Mouse (Mus musculus): Measurements from ENCODE around the gene Gm21897. TPM values are rescaled to one million over a fixed set of nuclear protein-coding genes. Genes with fewer than 3 reads are reported as not detected.
"Not testable (repeated sequence)": the region's sequence is repeated elsewhere in the genome, so short reads cannot be mapped to it uniquely, and the experiment has no call there.

Gm21897 gene
- not detected for total RNA-seq (2021)
- long read RNA-seq, experiment 1: 0 reads
- long read RNA-seq, experiment 2: 0 reads

DNA sequence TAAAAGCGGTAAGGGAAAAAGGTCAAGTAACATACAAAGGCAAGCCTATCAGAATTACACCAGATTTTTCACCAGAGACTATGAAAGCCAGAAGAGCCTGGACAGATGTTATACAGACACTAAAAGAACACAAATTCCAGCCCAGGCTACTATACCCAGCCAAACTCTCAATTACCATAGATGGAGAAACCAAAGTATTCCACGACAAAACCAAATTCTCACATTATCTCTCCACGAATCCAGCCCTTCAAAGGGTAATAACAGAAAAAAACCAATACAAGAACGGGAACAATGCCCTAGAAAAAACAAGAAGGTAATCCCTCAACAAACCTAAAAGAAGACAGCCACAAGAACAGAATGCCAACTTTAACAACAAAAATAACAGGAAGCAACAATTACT is at the start of gene Gm21897:
Gene Gm21897, plus strand, starts transcription at position 301 of the 400 bp plus-strand sequence.
- H3K4me3 ChIP-seq; intact Hi-C loops (cut with DNase I); DNase-seq; H3K27ac ChIP-seq: not testable (repeated sequence)

DNA sequence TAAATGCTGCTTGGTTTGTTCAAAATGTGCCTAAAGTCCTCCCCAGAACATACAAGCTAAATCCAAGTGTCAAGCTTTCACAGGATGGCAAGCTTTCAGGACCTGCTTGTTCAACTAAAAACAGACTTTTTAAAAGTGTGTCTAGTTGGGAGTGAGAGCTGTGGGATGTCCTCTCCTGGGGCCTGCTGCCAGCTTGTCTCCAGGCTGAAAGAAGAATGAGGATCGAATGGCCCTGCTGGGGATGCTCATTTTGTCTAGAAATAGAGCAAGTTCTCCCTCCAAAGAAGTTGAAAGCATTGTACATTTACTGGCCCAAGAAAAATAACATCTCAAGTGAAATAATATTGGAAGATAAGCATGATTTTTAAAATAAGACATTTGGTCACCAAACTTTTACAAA is 45.0 kb upstream of the Gm21897 start:
- TF ChIP-seq CTCF (IDR thresholded peaks at IDR 0.05): no peak
- intact Hi-C loops (cut with DNase I): no loop called here
- peak; percentile 21 for DNase-seq
- Histone ChIP-seq H3K27ac (no peak overlapping the region), H3K4me3 (no peak overlapping the region)

DNA sequence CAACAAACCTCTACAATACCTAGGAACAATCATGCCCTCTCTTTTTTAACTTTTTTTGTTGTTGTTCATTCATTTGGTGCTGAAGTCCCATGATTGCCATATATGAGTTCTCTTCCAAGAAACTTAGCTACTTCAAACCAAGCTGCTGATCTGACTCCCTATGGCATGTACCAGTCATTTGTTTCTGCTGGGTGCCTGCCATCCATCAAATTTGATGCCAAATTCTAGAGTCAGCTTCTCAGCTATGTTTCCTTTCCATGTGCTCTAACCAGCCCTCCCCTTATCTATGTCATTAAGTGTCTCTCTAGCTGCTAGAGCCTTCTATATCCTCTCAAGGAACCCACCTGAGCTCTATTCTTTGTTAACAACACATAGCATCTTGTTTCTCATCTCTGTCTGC is 39.8 kb upstream of the Gm21897 start:
- intact Hi-C loops (cut with DNase I): no loop called here
- H3K27ac ChIP-seq: no peak overlapping the region
- no peak overlapping the region for H3K4me3 ChIP-seq
- TF ChIP-seq CTCF (IDR thresholded peaks at IDR 0.05): no peak
- DNase-seq: no peak

DNA sequence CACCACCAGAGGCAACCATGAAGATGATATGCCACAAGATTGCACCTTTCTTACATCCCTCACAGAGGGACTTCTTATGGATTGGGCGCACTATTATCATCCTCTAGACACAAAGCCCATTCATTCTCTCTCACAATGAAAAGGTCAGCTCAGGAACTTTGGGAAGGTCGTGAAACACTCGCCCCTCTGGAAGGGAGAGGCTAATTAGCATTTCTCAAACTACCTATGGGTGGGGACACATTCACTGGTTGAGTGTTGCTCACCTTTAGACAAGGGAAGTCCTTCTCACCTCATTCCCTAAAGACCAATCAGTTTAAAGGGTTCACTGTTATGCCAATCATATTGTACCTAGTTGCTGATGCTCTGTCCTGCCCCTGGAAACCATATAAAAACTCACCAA is 24.2 kb upstream of the Gm21897 start:
- intact Hi-C loops (cut with DNase I): no loop called here
- no peak overlapping the region for H3K27ac ChIP-seq
- DNase-seq: no peak
- no peak for TF ChIP-seq CTCF (IDR thresholded peaks at IDR 0.05)
- H3K4me3 ChIP-seq: no peak overlapping the region

DNA sequence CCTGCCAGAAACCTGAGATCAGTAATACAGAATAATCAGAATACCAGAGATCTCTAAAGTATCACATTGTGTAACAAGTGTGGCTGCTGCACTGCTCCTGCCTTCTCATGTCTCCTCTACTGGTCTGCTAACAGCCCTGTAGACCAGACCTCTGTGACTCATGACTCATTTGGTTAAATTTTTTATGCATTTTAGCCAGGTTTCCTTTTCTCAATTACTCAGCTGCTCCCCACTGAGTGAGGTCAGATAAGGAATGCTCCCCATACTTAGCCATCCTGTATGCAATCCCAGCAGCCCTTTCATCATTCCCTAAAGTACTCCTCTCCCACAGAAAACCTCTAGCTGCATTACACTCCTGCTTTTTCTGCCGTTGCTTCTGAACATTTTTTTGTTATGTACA is 23.0 kb upstream of the Gm21897 start:
- no peak for DNase-seq
- no peak overlapping the region for H3K4me3 ChIP-seq
- no peak overlapping the region for H3K27ac ChIP-seq
- TF ChIP-seq CTCF (IDR thresholded peaks at IDR 0.05): no peak
- intact Hi-C loops (cut with DNase I): loop anchor here (1.0 kb wide), 1 partner anchor 593 kb away; no protein-coding TSS in a partner anchor

DNA sequence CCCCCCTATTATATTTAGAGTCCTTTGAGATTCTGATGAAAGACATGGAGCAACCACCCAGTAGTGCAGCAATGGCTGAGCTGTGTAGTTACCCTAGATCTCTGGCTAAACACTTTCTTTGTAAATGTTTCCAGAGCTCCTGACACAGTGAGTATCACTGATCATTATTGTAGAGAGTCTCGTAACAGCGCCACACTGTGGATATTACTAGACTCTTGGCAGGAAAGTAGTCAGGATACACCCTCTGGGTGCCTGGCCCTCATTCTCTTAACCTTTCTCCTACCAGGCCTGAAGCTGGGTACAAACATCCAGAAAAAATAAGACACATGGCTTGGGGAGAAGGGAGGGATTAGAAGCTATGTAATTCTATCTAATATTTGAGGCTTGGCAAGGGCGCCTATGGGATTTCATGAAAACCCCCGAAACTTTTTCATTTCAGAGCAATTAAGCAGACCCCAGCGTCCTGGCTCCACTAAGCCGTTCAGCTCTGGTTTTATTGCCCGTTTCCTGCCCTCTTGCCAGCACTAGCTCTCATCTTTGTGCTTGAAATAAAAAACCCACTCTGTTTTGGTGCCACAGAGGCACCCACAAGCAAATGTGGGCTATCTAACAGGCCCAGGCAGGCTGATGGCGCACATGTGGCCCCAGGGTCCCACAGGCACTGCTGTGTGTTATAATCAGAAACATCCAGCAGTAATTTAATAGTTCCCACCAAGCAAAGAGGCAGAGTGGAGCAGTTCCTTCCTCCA is 22.2 kb upstream of the Gm21897 start:
- TF ChIP-seq CTCF (IDR thresholded peaks at IDR 0.05): peak; percentile 62
- DNase-seq: peak; percentile 34
- H3K27ac ChIP-seq: 0 out of 2 replicates have a peak overlapping the region, but pooled peaks have one; percentile 16
- intact Hi-C loops (cut with DNase I): loop anchor here (1.0 kb wide), 1 partner anchor 594 kb away; no protein-coding TSS in a partner anchor
- no peak overlapping the region for H3K4me3 ChIP-seq

DNA sequence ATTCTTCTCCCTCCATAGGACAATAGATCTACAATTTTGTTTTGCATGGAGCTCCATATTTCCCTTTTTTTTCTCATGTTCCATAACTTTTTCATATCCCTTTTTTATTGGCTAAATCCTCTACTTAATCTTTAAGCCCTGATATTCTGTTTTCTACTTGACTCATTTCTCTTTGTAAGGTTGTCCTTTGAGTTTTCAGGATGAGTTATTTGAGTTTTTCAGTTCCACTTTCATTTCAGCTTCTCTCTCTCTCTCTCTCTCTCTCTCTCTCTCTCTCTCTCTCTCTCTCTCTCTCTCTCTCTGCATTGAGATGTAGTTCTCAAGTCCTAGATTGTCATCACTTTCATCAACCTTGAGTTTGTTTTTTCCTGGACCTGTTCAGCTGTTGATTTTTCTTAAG is 17.3 kb downstream of the Gm21897 start:
- intact Hi-C loops (cut with DNase I): no loop called here
- DNase-seq: no peak
- H3K4me3 ChIP-seq: no peak overlapping the region
- TF ChIP-seq CTCF (IDR thresholded peaks at IDR 0.05): no peak
- H3K27ac ChIP-seq: no peak overlapping the region

DNA sequence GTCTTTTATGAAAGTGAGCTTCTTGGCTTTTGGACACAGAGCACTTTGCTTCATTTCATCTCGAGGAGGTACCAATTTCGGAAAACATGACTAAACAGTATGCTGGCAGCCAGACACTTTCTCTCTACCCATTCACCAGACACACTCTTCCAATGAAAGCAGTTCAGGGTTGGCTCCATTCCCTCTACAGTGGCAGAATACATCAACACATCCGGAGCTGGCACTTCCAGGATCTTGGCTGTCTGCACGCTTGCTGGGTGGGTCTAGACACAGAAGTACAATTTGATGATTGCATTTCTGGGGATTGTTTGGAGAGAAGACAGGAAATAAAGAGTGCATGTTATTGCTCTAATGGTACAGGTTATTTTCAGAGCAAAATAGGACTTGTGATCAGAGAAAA is 21.8 kb downstream of the Gm21897 start:
- Histone ChIP-seq H3K4me3 (no peak overlapping the region), H3K27ac (no peak overlapping the region)
- intact Hi-C loops (cut with DNase I): no loop called here
- TF ChIP-seq CTCF (IDR thresholded peaks at IDR 0.05): no peak
- DNase-seq: no peak

DNA sequence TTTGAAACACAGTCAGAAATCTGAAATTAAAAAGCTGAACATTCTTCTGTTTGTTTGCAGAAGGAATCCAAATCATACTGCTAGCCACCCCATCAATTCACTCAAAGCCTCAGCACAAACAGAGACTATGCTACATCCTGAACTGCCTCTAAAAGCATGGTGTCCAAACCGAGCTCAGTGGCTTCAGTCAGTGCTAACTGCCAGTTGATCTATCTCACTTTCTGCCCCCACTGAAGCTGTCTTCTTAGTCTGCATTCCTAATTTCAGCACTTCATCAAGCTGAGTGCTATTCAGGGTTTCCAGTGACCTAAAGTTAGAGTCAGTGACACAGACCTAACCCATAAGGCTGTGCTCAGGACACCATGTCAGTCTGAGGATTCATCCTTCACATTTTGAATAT is 28.8 kb downstream of the Gm21897 start:
- no peak overlapping the region for H3K27ac ChIP-seq
- intact Hi-C loops (cut with DNase I): no loop called here
- no peak for TF ChIP-seq CTCF (IDR thresholded peaks at IDR 0.05)
- DNase-seq: no peak
- H3K4me3 ChIP-seq: no peak overlapping the region

DNA sequence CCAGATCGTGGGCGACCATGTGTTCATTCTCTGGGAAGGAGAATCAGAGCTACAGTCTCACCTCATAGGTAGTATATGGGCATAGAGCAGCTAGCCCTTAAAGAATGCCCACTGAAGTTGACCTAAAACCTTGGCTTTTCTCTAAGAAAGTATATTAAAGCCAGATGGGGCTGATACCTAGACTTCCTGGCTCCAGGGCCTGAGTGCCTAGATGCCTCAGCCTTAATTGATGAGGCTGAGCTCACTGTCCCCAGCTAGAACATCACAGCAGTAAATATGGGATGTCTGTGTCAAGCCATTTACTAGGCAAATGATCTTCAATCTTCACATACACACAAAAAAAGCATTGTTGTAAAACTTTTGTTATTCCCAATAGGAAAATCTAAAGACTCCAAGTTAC is 32.1 kb downstream of the Gm21897 start:
- no peak overlapping the region for H3K4me3 ChIP-seq
- intact Hi-C loops (cut with DNase I): no loop called here
- DNase-seq: no peak
- H3K27ac ChIP-seq: no peak overlapping the region
- no peak for TF ChIP-seq CTCF (IDR thresholded peaks at IDR 0.05)

DNA sequence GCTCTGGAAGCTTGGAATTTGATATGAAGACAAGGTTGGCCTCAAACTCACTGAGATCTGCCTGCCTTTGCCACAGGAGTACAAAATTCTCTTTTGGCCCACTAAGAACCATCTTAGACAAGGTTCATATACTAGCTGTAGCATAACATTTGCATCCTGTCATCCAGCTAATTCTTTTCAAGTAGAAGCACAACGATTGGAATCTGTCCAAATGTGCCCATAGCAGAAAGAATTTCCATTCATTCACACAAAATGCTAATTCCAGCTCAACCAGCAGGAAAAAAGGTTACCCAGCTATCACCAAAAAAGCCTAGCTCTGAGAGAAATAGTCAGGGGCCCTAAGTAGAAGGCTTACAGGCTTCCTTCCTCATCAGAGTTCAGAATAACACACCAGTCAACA is 34.0 kb downstream of the Gm21897 start:
- no peak overlapping the region for H3K27ac ChIP-seq
- TF ChIP-seq CTCF (IDR thresholded peaks at IDR 0.05): no peak
- DNase-seq: no peak
- intact Hi-C loops (cut with DNase I): no loop called here
- H3K4me3 ChIP-seq: no peak overlapping the region

DNA sequence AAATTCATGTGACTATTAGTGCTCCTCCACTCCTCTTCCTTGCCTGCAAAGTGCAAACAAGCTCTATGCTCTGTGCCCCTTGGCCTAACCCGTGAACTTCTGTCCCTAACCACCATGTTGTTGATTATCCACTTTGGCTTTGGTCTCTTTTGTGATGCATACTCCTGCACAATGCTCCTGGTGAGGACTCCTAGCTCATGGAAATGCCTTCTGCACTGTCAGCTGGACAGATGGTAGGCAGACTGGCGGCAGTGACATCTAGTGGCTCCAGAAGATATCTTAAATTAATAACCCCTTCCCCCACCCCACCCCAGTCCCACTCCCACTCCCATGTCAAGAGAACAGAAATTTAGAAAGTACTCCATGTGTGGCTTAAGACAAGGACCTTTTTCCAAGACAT is 35.1 kb downstream of the Gm21897 start:
- TF ChIP-seq CTCF (IDR thresholded peaks at IDR 0.05): peak; percentile 12; the same call in 1 of the 2 replicates
- no peak for DNase-seq
- H3K4me3 ChIP-seq: no peak overlapping the region
- intact Hi-C loops (cut with DNase I): no loop called here
- H3K27ac ChIP-seq: no peak overlapping the region

DNA sequence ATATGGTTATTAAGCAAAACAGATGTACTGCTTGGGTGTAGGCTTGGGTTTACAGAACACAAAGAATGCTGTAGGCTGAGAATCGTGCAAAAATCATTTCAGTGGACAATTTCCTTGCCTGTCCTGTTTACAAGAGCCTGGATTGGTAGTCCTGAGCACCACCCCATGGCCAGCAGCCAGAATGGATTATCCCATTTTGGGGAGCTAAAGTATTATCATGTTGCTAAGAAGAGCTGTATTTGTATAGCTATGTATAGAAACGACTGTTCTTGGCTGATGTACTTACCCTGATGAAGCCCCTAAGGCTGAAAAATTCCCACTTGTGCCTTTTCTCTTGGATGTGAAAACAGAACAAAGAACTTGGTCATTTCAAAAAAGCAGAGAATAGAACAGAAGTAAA is 37.6 kb downstream of the Gm21897 start:
- no peak for DNase-seq
- intact Hi-C loops (cut with DNase I): no loop called here

DNA sequence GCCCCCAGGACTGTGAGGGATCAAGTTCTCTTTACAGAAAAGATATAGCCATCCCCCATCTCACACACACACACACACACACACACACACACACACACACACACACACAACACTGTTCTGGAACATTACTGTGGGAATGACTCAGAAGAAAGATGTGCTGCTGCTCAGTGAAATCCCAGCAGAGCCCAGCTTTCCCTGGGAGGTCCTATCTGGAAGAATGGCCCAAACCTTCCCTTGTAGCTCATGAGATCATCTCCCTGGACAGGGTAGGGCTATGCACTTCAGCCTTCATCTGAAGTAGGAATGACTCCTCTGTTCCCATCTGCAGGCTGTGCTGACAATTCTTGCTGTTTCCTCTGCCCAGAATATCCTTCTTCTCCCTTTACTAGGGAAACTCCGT is 38.1 kb downstream of the Gm21897 start:
- no peak for TF ChIP-seq CTCF (IDR thresholded peaks at IDR 0.05)
- no peak overlapping the region for H3K27ac ChIP-seq
- H3K4me3 ChIP-seq: no peak overlapping the region
- peak; percentile 41 for DNase-seq
- intact Hi-C loops (cut with DNase I): no loop called here

More for the DNA sequence above, 37.6 kb downstream of the Gm21897 start:
- Histone ChIP-seq H3K4me3 (no peak overlapping the region), H3K27ac (no peak overlapping the region)
- no peak for TF ChIP-seq CTCF (IDR thresholded peaks at IDR 0.05)
